Mouse (Mus musculus): ENCODE data around the gene Emsy. TPM values are rescaled to one million over a fixed set of nuclear protein-coding genes. Genes with fewer than 3 reads are reported as not detected.
A peak's percentile ranks its signal among the peaks of the same experiment; 100 is the strongest.

Emsy gene
- polyA plus RNA-seq, 1 experiment, result 46.9 TPM

DNA sequence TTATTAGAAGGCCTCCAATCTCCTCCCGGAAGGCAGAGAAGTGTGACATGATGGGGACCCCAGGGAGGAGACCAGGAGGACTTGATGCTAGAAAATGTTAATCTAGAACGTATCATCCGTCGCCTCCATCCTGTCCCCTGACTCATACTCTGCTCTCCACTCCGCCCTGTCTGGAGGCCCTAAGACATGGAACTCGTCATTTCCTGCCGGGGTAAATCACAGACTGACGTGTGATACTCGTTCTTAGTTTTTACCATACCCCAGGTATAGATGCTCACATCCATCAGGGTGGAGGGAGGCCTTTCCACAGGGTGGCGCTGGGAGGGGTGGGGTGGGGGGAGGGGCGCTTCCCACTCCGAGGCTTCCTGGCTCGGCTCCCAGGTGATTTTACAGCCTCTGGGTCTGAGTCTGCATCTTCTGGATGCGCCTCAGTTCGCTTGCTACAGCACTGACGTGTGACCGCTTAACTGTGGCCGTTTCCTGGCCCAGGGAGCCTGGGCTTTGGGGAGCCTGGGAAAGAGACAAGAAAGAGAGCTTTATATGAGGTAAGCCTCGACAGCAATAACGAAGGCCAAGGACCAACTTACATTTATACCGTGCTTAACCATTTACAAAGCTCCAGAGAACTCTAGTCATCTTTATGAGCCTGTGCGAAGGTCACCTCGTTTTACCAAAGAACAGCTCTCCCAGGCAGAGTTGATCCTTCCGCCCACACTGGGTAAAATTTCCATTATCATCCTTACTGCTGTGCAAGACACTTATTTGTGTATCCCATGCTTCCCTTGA lies 36.4 kb upstream of the Emsy start:
- TF ChIP-seq POLR2A (IDR thresholded peaks at IDR 0.05; ENCODE audit: extremely low read depth, insufficient read depth, low read length) (no peak), CTCF (IDR thresholded peaks at IDR 0.05; ENCODE audit: extremely low read depth, insufficient read depth, low read length) (no peak)
- Histone ChIP-seq H3K27ac (ENCODE audit: insufficient read depth, low read length) (no peak overlapping the region), H3K4me3 (ENCODE audit: insufficient read depth, low read length) (no peak overlapping the region), H3K4me1 (ENCODE audit: control insufficient read depth, insufficient read depth, low read length) (no peaks in the 10 kb centered on the region; the same call in 1 of the 2 replicates)

DNA sequence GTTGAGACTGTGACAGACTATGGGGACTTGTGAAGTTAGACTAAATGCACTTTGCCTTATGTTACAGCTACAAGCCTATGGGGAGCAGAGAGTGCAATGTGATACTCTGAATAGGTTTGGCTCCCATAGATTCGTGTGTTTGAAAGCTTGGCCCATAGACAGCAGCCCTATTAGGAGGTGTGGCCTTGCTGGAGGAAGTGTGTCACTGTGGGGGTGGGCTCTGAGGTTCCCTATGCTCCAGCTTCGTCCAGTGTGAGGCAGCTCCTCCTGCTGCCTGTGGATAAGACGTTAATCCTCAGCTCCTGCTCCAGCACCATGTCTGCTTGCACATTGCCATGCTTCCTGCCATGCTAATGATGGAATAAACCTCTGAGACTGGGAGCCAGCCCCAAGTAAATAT lies 34.2 kb upstream of the Emsy start:
- Histone ChIP-seq H3K27ac (ENCODE audit: insufficient read depth, low read length) (no peak overlapping the region), H3K4me1 (ENCODE audit: control insufficient read depth, insufficient read depth, low read length) (no peaks in the 10 kb centered on the region; the same call in 1 of the 2 replicates), H3K4me3 (ENCODE audit: insufficient read depth, low read length) (no peak overlapping the region)
- TF ChIP-seq CTCF (IDR thresholded peaks at IDR 0.05; ENCODE audit: extremely low read depth, insufficient read depth, low read length), result no peak
- TF ChIP-seq POLR2A (IDR thresholded peaks at IDR 0.05; ENCODE audit: extremely low read depth, insufficient read depth, low read length), result no peak

DNA sequence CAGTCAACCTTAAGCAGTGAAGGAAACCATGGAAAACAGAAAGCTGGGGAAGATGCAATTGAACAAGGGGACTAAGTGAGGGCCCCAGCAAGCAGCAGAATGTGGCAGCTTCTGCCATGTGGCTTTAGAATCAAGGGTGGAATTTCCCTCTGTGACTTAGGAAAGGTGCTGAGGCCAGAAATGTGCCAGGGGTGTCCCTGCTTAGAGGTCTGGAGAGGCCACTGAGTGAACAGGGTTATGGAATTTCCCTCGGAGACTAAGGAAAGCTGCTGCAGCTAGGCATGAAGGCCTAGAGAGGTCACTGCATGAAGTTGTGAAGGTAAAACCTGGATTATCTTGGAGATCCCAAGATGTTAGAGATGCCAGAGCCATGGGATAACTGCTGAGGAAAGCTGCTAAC lies 33.5 kb upstream of the Emsy start:
- H3K4me1 ChIP-seq (ENCODE audit: control insufficient read depth, insufficient read depth, low read length), result no peaks in the 10 kb centered on the region; the same call in 1 of the 2 replicates
- no peak for TF ChIP-seq CTCF (IDR thresholded peaks at IDR 0.05; ENCODE audit: extremely low read depth, insufficient read depth, low read length)
- TF ChIP-seq POLR2A (IDR thresholded peaks at IDR 0.05; ENCODE audit: extremely low read depth, insufficient read depth, low read length), result no peak
- no peak overlapping the region for H3K27ac ChIP-seq (ENCODE audit: insufficient read depth, low read length)
- H3K4me3 ChIP-seq (ENCODE audit: insufficient read depth, low read length), result no peak overlapping the region

DNA sequence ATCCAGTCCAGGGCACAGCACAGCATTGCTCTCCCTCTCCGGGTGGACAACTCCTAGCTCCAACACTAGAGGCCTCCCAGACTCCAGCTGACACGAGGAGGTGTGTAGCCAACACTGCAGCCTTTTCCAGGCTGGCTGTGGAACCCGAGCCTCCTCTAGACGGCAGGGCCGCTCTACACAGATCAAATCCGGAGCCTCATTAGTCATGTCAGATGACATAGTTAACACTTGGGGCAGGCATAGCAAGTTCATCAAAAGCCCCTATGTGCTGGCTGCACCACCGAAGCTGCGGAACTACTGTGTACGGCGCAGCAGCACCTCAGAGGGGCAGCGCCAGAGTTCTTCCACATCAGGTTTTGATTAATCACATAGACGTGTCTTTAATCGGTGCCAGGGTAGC lies 29.3 kb upstream of the Emsy start:
- peak; percentile 34; the same call in 1 of the 2 replicates for TF ChIP-seq CTCF (IDR thresholded peaks at IDR 0.05; ENCODE audit: extremely low read depth, insufficient read depth, low read length)
- no peak for TF ChIP-seq POLR2A (IDR thresholded peaks at IDR 0.05; ENCODE audit: extremely low read depth, insufficient read depth, low read length)
- Histone ChIP-seq H3K4me1 (ENCODE audit: control insufficient read depth, insufficient read depth, low read length) (no peaks in the 10 kb centered on the region), H3K4me3 (ENCODE audit: insufficient read depth, low read length) (no peak overlapping the region), H3K27ac (ENCODE audit: insufficient read depth, low read length) (no peak overlapping the region)

DNA sequence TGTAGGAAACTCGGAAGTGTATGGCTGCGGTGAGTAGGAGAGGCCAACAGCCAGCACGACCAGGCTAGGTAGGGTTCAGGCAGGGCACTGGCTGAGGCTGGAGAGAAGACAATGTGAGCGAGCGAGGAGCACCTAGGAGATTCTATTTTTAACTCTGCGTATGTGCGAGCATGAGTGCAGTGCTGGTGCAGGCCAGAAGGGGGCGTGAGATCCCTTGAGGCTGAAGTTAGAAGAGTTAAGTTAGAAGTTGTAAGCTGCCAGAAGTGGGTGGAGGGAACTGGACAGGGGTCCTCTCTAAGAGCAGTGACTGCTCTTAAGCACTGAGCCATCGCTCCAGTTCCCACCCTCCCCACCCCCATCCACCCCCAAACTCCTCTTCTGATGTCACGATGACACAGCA lies 26.2 kb upstream of the Emsy start:
- TF ChIP-seq POLR2A (IDR thresholded peaks at IDR 0.05; ENCODE audit: extremely low read depth, insufficient read depth, low read length), result no peak
- TF ChIP-seq CTCF (IDR thresholded peaks at IDR 0.05; ENCODE audit: extremely low read depth, insufficient read depth, low read length), result no peak
- Histone ChIP-seq H3K27ac (ENCODE audit: insufficient read depth, low read length) (no peak overlapping the region), H3K4me3 (ENCODE audit: insufficient read depth, low read length) (no peak overlapping the region), H3K4me1 (ENCODE audit: control insufficient read depth, insufficient read depth, low read length) (no peaks in the 10 kb centered on the region)

DNA sequence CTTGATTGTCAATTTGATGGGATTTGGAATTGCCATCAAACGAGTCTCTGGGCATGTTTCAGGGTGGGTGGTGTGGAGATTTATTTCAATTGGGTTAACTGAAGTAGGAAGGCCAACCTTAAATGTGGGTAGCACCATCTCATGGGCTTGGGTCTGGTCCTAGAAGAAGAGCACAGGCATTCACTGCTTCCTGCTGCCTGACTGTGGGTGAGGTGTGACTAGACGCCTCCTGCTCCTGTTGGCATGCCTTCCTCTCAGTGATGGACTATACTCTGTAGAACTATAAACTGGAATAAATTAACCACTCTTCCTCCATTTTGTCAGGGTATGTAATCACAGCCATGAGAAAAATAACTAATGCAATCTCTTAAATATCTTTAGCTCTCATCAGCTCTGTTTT lies 24.1 kb upstream of the Emsy start:
- TF ChIP-seq CTCF (IDR thresholded peaks at IDR 0.05; ENCODE audit: extremely low read depth, insufficient read depth, low read length) (no peak), POLR2A (IDR thresholded peaks at IDR 0.05; ENCODE audit: extremely low read depth, insufficient read depth, low read length) (no peak)
- Histone ChIP-seq H3K4me3 (ENCODE audit: insufficient read depth, low read length) (no peak overlapping the region), H3K27ac (ENCODE audit: insufficient read depth, low read length) (no peak overlapping the region), H3K4me1 (ENCODE audit: control insufficient read depth, insufficient read depth, low read length) (no peaks in the 10 kb centered on the region)

DNA sequence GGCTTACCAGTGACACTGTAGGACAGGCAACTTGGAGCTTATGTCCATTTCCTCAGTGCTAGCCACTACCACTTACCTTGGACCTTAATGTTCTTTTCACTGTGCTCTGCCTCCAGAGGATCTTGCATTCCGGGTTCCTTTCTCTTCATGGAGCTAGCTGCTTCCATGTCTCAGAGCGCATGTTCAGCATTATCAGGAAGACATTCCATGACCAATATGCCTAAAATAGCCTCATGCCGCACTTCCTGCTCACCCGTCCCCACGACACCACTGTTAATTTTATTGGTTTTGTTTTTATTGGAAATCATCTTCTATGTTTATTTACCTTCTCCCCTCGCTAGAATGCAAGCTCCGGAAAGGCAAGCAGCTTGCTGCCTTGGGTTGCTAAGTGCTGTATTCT lies 21.9 kb upstream of the Emsy start:
- Histone ChIP-seq H3K27ac (ENCODE audit: insufficient read depth, low read length) (no peak overlapping the region), H3K4me3 (ENCODE audit: insufficient read depth, low read length) (no peak overlapping the region)
- TF ChIP-seq POLR2A (IDR thresholded peaks at IDR 0.05; ENCODE audit: extremely low read depth, insufficient read depth, low read length), result no peak
- no peak for TF ChIP-seq CTCF (IDR thresholded peaks at IDR 0.05; ENCODE audit: extremely low read depth, insufficient read depth, low read length)

DNA sequence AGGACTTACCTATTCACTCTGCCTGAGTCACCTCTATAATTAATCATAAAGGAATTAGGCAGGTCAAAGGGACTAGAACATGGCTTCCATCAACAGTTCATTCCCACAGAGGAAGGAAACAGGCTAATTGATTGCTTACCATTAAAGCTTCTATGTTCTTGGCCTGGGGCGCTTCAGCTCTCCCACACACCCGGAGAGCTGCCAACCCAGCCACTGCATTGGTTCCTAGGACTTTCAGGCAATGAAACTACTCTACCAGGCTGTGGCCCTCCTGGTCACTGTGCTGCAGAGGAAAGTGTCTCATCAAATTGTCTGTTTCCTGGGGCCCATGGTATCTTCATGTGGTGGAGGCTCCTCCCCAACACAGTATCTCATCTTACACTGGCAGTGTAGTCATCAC lies 20.9 kb upstream of the Emsy start:
- H3K4me1 ChIP-seq (ENCODE audit: control insufficient read depth, insufficient read depth, low read length), result no peaks in the 10 kb centered on the region
- H3K4me3 ChIP-seq (ENCODE audit: insufficient read depth, low read length), result no peak overlapping the region
- H3K27ac ChIP-seq (ENCODE audit: insufficient read depth, low read length), result no peak overlapping the region
- TF ChIP-seq CTCF (IDR thresholded peaks at IDR 0.05; ENCODE audit: extremely low read depth, insufficient read depth, low read length) (no peak), POLR2A (IDR thresholded peaks at IDR 0.05; ENCODE audit: extremely low read depth, insufficient read depth, low read length) (no peak)

More for the DNA sequence above, 21.9 kb upstream of the Emsy start:
- no peaks in the 10 kb centered on the region for H3K4me1 ChIP-seq (ENCODE audit: control insufficient read depth, insufficient read depth, low read length)

DNA sequence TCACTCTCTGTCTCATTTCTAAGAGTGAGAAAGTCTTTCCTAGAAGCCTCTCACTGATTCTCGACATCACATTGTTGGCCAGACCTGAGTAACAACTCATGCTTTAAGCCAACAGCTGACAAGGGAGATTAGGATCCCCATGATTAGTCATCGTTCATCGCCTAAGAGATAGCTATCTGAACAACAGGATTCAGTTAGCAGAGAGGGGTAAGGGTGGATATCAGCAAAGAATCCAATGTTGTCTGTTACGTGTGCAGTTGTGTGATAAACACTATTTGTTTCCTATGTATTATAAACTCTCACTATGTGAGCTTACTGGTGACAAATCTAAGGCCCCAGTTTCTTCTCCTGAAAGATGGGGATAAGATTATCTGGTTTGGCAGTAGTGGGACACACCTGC lies 17.8 kb upstream of the Emsy start:
- no peak overlapping the region for H3K27ac ChIP-seq (ENCODE audit: insufficient read depth, low read length)
- no peaks in the 10 kb centered on the region for H3K4me1 ChIP-seq (ENCODE audit: control insufficient read depth, insufficient read depth, low read length)
- no peak for TF ChIP-seq CTCF (IDR thresholded peaks at IDR 0.05; ENCODE audit: extremely low read depth, insufficient read depth, low read length)
- TF ChIP-seq POLR2A (IDR thresholded peaks at IDR 0.05; ENCODE audit: extremely low read depth, insufficient read depth, low read length), result no peak
- H3K4me3 ChIP-seq (ENCODE audit: insufficient read depth, low read length), result no peak overlapping the region

DNA sequence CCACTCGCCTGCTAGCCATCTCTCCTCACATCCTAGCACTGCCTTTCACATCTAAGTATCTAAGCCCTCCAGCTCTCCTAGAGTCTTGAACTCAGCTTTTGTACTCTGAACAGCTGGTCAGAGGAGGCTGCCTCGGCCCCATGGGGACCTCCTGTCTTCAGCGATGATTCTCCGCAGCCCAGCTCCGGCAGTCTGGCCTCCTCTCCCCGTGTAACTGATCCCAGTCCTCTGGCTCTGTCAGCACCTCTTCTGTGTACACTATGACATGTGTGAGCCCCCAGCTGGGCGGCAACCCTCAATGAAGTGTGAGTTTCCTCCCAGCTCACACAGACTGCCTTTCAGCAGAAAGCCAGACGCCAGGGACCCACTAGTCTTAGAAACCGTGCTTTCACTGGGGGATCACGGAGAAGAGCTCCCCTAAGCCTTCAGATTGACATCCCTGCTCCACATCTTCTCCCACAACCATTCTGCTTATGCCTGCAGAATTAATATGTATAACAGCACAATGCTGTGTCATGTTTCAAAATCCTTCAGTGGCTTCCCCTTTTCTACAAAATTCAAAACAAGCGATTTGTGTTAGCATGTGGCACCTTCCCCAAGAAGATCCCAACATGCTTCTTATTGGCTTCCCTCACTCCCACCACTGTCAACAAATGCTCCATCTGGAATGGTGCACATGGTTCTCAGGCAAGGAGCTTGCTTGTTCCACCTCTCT lies 15.8 kb upstream of the Emsy start:
- TF ChIP-seq POLR2A (IDR thresholded peaks at IDR 0.05; ENCODE audit: extremely low read depth, insufficient read depth, low read length) (no peak), CTCF (IDR thresholded peaks at IDR 0.05; ENCODE audit: extremely low read depth, insufficient read depth, low read length) (no peak)
- no peak overlapping the region for H3K4me3 ChIP-seq (ENCODE audit: insufficient read depth, low read length)
- no peaks in the 10 kb centered on the region for H3K4me1 ChIP-seq (ENCODE audit: control insufficient read depth, insufficient read depth, low read length)
- no peak overlapping the region for H3K27ac ChIP-seq (ENCODE audit: insufficient read depth, low read length)
